Mouse (Mus musculus) cerebellum, adult 2 months (tissue): Measurements from ENCODE around the gene Exoc3l.

Source experiments
- CTCF ChIP-seq: fragments of 200-500 bp; IDR thresholded peaks from 2 replicates; pipeline ENCODE4 v1.5.1; 2011; ENCODE audit warnings: low read depth, mild to moderate bottlenecking, control low read depth, low read length, moderate library complexity, borderline replicate concordance; ENCODE audit not compliant: insufficient read depth
- POLR2A ChIP-seq: fragments of 200-500 bp; IDR thresholded peaks from 2 replicates; pipeline ENCODE4 v1.6.1; 2011; ENCODE audit warnings: low read length, control low read depth, borderline replicate concordance; ENCODE audit not compliant: insufficient read depth

GRCm38 (mm10) chr8:105325641-105326093 is 29.8 kb upstream of the Exoc3l start:
- TF ChIP-seq CTCF (no peak), POLR2A (no peak)
